Mouse (Mus musculus) E14TG2a.4 (cell line): Measurements from ENCODE around the gene Otor.

Experiments used
- H3K27me3 ChIP-seq: 2 replicates; pipeline ENCODE4 v1.6.1; 2014; ENCODE audit warnings: low read length, control low read depth; ENCODE audit not compliant: insufficient read depth
- H3K36me3 ChIP-seq: 2 replicates; pipeline ENCODE4 v1.6.1; 2014; ENCODE audit warnings: low read length, control low read depth; ENCODE audit not compliant: insufficient read depth
- H3K4me1 ChIP-seq: replicated peaks from 2 replicates; pipeline ENCODE4 v1.6.1; 2014; ENCODE audit warnings: low read depth, low read length, control low read depth
- H3K4me3 ChIP-seq: replicated peaks from 2 replicates; pipeline ENCODE4 v1.5.1; 2014; ENCODE audit warnings: mild to moderate bottlenecking, low read length
- H3K9me3 ChIP-seq: 2 replicates; pipeline ENCODE4 v1.6.1; 2014; ENCODE audit warnings: low read length, control low read depth
- CTCF ChIP-seq: conservative IDR thresholded peaks from 2 replicates; pipeline ENCODE4 v1.5.1; 2014; ENCODE audit warnings: low read length
- NANOG ChIP-seq: IDR thresholded peaks from 2 replicates; pipeline ENCODE4 v1.6.1; 2014; ENCODE audit warnings: borderline replicate concordance, low read length, mixed read lengths
- POU5F1 ChIP-seq: IDR thresholded peaks from 2 replicates; pipeline ENCODE4 v1.6.1; 2014; ENCODE audit warnings: low read length, borderline replicate concordance

Otor gene

DNA sequence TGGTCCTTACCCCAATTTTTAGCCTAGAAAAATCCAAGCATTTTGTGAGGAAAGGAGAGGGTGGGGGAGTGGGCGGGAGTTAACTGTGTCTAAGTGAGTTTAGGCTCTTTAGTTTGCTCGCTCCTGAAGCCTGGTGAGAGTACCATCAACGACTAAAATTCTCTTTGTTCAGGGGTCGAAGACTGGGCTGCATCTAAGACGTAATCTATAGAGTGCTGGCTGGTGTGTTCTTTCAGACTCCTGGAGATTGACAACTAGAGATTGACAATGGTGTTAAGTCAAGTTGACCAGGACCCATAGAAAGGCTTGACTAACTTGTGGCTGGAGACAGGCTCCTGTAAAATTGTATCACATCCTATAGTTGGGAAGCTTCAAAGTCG lies 15.9 kb upstream of the Otor start:
- H3K27me3 ChIP-seq: no peaks in the 10 kb centered on the region; the same call in 1 of the 2 replicates
- no peaks in the 10 kb centered on the region for H3K9me3 ChIP-seq
- peaks cover 25% of the 10 kb centered on the region for H3K36me3 ChIP-seq
- peaks cover 25% of the 10 kb centered on the region for H3K4me1 ChIP-seq
- TF ChIP-seq NANOG: no peak
- no peak for TF ChIP-seq CTCF
- TF ChIP-seq POU5F1: no peak
- H3K4me3 ChIP-seq: peak overlapping the region; percentile 97

DNA sequence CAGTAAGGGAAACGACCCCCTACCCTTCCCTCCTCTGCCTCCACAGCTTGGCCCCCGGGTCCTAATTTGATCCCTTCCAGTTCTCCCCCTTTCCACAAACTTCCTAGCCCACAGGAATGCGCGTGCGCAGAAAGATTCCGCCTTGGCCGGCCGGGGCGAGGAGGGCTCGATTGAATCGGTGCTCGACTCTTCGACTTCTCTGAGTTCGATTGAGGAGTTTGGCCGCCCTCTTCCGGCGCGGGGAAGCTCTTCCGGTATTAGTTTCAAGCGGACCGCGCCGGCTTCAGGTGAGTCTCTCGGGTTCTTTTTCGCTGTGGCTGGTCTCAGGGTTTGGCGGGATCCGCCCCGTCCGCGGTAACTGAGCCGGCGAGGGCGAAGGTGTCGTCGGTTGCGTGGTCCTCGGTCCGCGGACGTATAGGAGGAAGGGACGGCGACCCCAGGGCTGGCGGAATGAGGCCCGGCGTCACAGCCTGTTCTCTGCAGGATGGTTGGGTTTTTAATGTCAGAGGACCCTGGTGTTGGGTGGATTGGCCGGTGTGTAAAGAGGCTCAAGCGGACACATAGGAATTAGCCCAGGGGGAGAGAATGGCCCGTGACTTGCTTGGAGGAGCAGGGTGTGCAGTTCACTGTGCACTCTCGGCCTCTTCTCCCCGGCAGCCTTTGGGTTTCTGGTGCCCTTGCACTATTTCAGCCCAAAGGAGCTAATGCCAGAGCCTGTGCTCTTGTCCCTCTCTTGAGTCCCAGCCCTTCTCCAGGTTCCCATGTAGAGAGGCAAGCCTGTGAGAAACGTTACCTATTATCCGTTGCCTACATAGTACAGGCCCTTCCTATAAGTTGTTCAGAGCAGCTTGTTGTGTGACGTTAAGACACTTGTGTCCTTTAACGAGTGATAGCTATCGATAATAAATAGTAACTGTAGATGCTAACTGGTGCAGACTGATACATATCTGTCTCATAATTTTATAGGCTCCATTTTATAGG lies 15.2 kb upstream of the Otor start, which contains the start of gene Snrpb2:
Gene Snrpb2 (plus strand): TSS at position 228 of the 981 bp plus-strand sequence.
- peaks cover 31% of the 10 kb centered on the region for H3K36me3 ChIP-seq
- H3K4me1 ChIP-seq: peaks cover 25% of the 10 kb centered on the region
- peak within 1 kb of the TSS; percentile 97 for H3K4me3 ChIP-seq
- H3K9me3 ChIP-seq: no peaks in the 10 kb centered on the region
- no peaks in the 10 kb centered on the region for H3K27me3 ChIP-seq
- TF ChIP-seq CTCF: no peak
- TF ChIP-seq POU5F1: no peak
- no peak for TF ChIP-seq NANOG

DNA sequence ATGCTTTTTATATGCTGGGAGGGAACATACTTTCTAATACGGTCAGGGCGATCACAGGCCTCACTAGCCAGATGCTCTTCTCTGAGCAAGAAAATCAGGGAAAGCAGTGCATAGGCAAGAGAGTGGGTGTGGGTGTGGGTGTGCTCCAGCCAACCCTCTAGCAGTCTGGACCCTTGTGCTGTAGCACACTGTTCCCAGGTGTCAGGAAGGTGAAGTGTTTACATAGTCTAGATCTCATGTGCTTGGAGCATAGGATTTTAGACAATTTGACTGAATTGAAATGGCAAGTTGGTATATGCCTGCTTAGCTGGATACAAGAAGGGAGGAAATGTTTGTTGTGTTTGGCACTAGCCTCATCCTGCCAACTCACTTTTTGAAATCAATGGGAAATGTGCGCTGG lies 12.4 kb upstream of the Otor start:
- Histone ChIP-seq H3K9me3 (peaks cover 8% of the 10 kb centered on the region; the same call in 1 of the 2 replicates), H3K4me1 (peaks cover 25% of the 10 kb centered on the region), H3K27me3 (no peaks in the 10 kb centered on the region), H3K4me3 (no peak overlapping the region), H3K36me3 (peaks cover 59% of the 10 kb centered on the region)
- TF ChIP-seq CTCF: no peak
- TF ChIP-seq NANOG: no peak
- TF ChIP-seq POU5F1: no peak

DNA sequence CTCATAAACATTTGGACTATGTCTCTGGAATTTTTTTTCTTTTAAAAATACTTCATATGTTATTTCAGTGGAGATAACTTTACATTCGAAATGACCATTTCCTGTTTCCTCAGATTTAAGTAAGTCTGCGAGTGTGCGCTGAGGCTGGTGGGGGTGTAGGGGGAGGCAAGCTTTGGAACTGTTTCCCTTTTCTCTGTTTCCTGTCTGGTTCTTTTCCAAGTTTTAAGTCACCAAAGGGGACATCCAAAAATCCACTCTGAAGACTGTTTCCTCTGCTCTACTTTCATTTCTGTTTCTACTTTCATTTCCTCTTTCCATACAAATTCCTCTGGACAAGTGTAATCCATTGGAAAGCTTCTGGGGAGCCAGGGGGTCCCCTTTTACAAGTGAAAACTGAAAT lies 3.4 kb downstream of the Otor start:
- no peaks in the 10 kb centered on the region for H3K27me3 ChIP-seq
- no peaks in the 10 kb centered on the region for H3K9me3 ChIP-seq
- no peak overlapping the region for H3K4me3 ChIP-seq
- no peaks in the 10 kb centered on the region for H3K36me3 ChIP-seq
- H3K4me1 ChIP-seq: no peaks in the 10 kb centered on the region
- TF ChIP-seq NANOG: no peak
- TF ChIP-seq CTCF: no peak
- TF ChIP-seq POU5F1: no peak

DNA sequence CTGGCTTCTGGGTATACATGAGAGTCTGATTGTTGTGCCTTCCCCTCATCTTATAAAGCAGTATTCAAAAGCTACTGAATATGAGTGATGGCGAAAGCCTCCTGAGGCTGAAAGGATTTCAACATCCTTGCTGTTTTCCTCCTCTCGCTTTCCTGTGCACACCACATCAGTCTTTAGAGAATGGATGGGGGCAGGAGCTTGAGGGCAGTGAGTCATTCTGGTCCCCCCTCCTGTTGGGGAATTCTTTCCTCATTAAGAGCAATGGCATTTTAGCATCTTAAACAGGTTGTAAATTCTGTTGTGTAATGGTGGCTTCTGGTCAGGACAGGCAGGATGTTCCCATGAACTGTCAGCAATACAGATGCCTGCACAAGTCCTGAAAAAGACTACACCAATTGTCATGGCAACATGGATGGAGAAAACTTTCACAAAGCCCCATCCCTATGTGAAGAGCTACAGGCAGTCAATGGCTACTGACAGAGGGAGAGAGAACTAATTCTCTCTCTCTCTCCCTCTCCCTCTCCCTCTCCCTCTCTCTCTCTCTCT lies 6.7 kb downstream of the Otor start:
- Histone ChIP-seq H3K4me1 (no peaks in the 10 kb centered on the region), H3K9me3 (no peaks in the 10 kb centered on the region), H3K4me3 (no peak overlapping the region), H3K27me3 (no peaks in the 10 kb centered on the region), H3K36me3 (no peaks in the 10 kb centered on the region)
- TF ChIP-seq POU5F1: no peak
- TF ChIP-seq CTCF: no peak
- TF ChIP-seq NANOG: no peak

DNA sequence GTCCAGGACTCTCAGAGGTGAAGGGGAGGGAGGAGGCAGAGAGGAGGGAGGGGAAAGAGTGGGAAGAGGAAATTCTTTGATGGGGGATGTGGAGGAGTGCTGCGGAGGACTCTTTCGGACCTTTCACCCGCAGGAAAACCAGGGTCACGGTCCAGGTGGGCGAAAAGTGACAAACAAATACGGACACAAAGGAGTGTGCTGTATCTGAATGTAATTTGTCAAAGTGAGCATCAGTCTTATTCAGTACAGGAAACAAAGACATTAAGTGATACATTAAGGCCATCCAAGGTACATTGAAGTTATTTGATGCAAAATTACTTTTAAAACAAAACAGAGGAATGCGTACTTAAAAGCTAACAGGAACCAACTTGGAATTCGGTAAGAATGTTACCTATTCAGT lies 11.6 kb downstream of the Otor start:
- no peaks in the 10 kb centered on the region for H3K27me3 ChIP-seq
- no peaks in the 10 kb centered on the region for H3K9me3 ChIP-seq
- TF ChIP-seq POU5F1 (no peak), NANOG (no peak), CTCF (no peak)
- H3K4me1 ChIP-seq: no peaks in the 10 kb centered on the region
- no peaks in the 10 kb centered on the region for H3K36me3 ChIP-seq
- no peak overlapping the region for H3K4me3 ChIP-seq

DNA sequence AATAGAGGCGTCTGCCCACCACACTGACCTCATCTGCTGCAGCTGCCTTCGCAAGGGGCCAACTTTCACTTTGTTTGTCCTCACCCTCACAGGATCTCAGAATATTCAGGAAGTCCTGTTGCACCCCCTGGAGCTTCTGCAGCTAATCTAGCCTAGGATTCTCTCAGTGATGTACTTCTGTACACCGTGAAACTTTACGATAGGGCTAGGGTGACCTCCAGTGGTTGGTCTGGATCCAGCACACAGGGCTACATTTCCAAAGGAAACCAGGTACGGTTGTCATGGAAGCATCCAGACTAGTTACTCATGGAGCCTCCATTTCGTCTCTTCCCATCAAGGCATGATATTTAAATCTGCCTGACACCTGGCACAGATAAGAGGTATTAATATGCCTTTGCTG lies 15.5 kb downstream of the Otor start:
- H3K27me3 ChIP-seq: no peaks in the 10 kb centered on the region
- H3K9me3 ChIP-seq: no peaks in the 10 kb centered on the region
- no peaks in the 10 kb centered on the region for H3K36me3 ChIP-seq
- TF ChIP-seq CTCF: peak; percentile 59
- no peak for TF ChIP-seq POU5F1
- no peak overlapping the region for H3K4me3 ChIP-seq
- H3K4me1 ChIP-seq: no peaks in the 10 kb centered on the region

DNA sequence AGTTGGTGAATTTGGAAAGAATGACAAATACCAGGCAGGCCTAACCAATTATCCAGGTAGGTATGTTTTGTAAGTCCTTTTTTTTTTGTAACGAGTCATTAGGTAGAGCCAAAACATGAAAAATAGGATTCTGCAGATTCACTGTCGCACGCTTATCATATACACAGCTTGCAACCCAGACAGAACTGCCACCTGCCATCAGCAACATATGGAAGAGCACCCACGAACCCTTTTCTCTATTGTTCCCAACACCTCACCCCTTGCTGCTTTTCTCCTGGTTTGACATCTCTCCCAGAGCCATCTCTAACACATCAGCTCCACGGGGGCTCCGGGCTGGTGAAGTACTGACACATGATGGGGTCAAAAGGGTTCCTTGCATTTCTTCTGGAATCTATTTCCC lies 16.5 kb downstream of the Otor start:
- H3K4me1 ChIP-seq: no peaks in the 10 kb centered on the region
- H3K4me3 ChIP-seq: no peak overlapping the region
- H3K27me3 ChIP-seq: no peaks in the 10 kb centered on the region
- H3K36me3 ChIP-seq: no peaks in the 10 kb centered on the region
- TF ChIP-seq NANOG (no peak), POU5F1 (no peak), CTCF (no peak)
- H3K9me3 ChIP-seq: no peaks in the 10 kb centered on the region

DNA sequence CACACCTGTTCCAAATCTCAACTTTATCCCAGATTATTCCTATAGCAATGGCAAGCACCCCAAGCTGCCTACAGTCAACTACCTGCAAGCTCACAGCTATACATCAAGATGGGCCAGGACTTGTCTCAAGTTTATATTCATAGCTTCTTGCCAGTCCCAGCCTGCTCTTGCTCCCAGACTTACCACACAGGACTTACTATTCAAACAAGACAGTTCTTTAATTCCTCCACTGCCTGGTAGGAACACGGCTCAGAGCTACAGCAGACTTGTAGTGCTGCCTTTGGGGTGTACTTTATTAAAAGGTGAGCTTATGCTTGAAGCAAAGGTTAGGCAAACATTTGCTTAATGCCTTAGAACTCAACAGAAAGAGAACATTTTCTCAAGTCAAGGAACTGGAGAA lies 18.9 kb downstream of the Otor start:
- Histone ChIP-seq H3K4me1 (no peaks in the 10 kb centered on the region), H3K27me3 (no peaks in the 10 kb centered on the region), H3K4me3 (no peak overlapping the region), H3K36me3 (no peaks in the 10 kb centered on the region), H3K9me3 (no peaks in the 10 kb centered on the region)
- TF ChIP-seq NANOG (no peak), POU5F1 (no peak), CTCF (no peak)
